Mouse (Mus musculus): Measurements from ENCODE around the gene Tcf12. TPM values are rescaled to one million over a fixed set of nuclear protein-coding genes. Genes with fewer than 3 reads are reported as not detected.
A peak's percentile ranks its signal among the peaks of the same experiment; 100 is the strongest.

The Tcf12 gene
- polyA plus RNA-seq, 1 experiment from 2014 or later, result 43.6 TPM

DNA sequence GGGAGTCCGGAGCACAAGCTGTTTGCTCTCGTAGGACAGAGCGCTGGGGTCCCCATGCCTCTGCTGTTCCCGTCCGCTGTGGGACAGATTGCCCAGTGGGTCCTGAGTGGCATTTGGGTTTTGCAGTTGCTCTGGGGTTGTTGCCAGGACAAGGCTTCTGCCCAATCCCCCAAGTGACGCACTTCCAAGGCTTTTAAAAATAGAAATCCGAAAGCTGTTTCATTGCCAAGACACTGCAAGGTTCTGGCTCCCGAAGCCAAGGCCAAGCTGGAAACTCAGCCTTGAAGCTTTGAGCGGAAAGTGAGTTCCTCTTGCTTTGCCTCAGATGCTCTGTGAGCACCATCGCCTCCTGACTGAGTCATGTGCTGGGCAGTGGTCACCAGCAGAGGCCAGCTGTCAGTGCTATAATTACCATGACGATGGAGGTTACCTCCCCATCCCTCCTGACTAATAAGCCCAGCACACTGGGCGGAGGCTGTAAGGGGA is 285.6 kb downstream of the Tcf12 start:
- Histone ChIP-seq H3K27me3 (ENCODE audit: control insufficient read depth, insufficient read depth, low read depth, low read length) (no peaks in the 10 kb centered on the region), H3K9me3 (replicated peaks; ENCODE audit: control insufficient read depth, low read length, poor library complexity, severe bottlenecking) (no peaks in the 10 kb centered on the region), H3K4me2 (ENCODE audit: low read length) (no peak overlapping the region), H3K4me3 (ENCODE audit: low read depth, low read length) (no peak overlapping the region), H3K27ac (ENCODE audit: low read length) (no peak overlapping the region), H3K4me1 (ENCODE audit: control insufficient read depth, insufficient read depth, low read length) (no peaks in the 10 kb centered on the region; the same call in 1 of the 2 replicates), H3K9ac (ENCODE audit: low read depth, low read length) (no peak overlapping the region), H3K36me3 (ENCODE audit: control insufficient read depth, insufficient read depth, low read length) (no peaks in the 10 kb centered on the region)
- peak; percentile 32; the same call in 1 of the 2 replicates for ATAC-seq
- 66% methylated on average over 12 of the region's 12 CpGs for WGBS

DNA sequence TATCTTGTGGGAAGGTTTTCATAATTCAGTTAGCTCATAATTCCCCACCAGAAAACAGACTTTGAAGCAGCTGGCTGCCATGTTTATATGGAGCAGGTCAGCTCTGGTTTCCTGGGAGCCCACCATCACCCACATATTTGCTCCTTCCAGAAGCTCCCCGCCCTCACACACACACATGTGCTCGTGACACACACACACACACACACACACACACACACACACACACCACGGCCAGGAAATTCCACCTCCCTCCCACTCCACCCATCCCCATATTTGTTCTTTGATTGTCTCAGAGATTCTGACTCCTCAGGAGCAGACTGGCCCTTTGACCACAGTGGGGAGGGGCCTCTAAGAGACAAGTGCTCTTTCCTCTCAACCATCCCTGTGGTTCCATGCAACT is 289.7 kb downstream of the Tcf12 start:
- WGBS, result 93% methylated on average over 3 of the region's 3 CpGs

DNA sequence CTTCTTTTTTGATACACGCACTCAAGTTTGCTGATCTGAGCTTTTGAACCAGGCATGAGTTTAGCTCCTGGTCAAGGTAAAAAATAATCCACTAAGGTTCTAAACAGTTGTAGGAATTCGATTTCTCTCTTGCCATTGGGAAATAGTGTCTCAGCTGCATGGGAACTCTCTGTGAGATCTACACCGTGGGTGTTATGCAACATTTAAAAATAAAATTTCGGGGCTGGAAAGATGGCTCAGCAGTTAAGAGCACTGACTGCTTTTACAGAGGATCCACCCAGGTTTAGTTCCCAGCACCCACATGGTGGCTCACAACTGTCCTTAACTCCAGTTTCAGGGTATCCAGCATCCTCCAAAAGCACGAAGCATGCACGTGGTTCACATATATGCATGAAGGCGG is 293.2 kb downstream of the Tcf12 start:
- Histone ChIP-seq H3K9ac (ENCODE audit: low read depth, low read length) (no peak overlapping the region), H3K4me3 (ENCODE audit: low read depth, low read length) (no peak overlapping the region), H3K36me3 (ENCODE audit: control insufficient read depth, insufficient read depth, low read length) (no peaks in the 10 kb centered on the region), H3K4me1 (ENCODE audit: control insufficient read depth, insufficient read depth, low read length) (no peaks in the 10 kb centered on the region), H3K9me3 (replicated peaks; ENCODE audit: control insufficient read depth, low read length, poor library complexity, severe bottlenecking) (no peaks in the 10 kb centered on the region), H3K4me2 (ENCODE audit: low read length) (no peak overlapping the region), H3K27ac (ENCODE audit: low read length) (no peak overlapping the region), H3K27me3 (ENCODE audit: control insufficient read depth, insufficient read depth, low read depth, low read length) (no peaks in the 10 kb centered on the region)
- 94% methylated on average over 7 of the region's 7 CpGs for WGBS
- no peak for ATAC-seq

More for the DNA sequence above, 289.7 kb downstream of the Tcf12 start:
- no peak overlapping the region for H3K4me3 ChIP-seq (ENCODE audit: low read depth, low read length)
- no peaks in the 10 kb centered on the region for H3K9me3 ChIP-seq (replicated peaks; ENCODE audit: control insufficient read depth, low read length, poor library complexity, severe bottlenecking)
- no peak overlapping the region for H3K4me2 ChIP-seq (ENCODE audit: low read length)
- no peaks in the 10 kb centered on the region for H3K27me3 ChIP-seq (ENCODE audit: control insufficient read depth, insufficient read depth, low read depth, low read length)
- no peaks in the 10 kb centered on the region for H3K36me3 ChIP-seq (ENCODE audit: control insufficient read depth, insufficient read depth, low read length)
- no peak overlapping the region for H3K9ac ChIP-seq (ENCODE audit: low read depth, low read length)
- H3K27ac ChIP-seq (ENCODE audit: low read length), result no peak overlapping the region
- no peak for ATAC-seq
- H3K4me1 ChIP-seq (ENCODE audit: control insufficient read depth, insufficient read depth, low read length), result no peaks in the 10 kb centered on the region; the same call in 1 of the 2 replicates

DNA sequence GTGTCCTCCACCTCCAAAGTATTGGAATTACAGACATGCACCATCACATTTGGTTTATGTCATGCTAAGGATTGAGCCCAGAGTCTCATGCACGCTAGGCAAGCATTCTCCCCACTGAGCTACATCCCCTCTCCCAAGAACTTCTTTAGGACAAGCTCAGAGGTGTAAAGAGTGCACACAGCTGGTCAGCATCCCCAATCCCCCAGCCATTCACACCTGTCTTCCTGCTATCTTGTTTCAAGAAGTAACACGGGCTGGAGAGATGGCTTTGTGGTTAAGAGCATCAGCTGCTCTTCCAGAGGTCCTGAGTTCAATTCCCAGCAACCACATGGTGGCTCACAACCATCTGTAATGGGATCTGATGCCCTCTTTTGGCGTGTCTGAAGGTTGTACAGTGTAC is 295.6 kb downstream of the Tcf12 start:
- Histone ChIP-seq H3K27ac (ENCODE audit: low read length) (no peak overlapping the region), H3K9ac (ENCODE audit: low read depth, low read length) (no peak overlapping the region), H3K27me3 (ENCODE audit: control insufficient read depth, insufficient read depth, low read depth, low read length) (no peaks in the 10 kb centered on the region), H3K9me3 (replicated peaks; ENCODE audit: control insufficient read depth, low read length, poor library complexity, severe bottlenecking) (no peaks in the 10 kb centered on the region), H3K4me3 (ENCODE audit: low read depth, low read length) (no peak overlapping the region), H3K4me2 (ENCODE audit: low read length) (no peak overlapping the region), H3K4me1 (ENCODE audit: control insufficient read depth, insufficient read depth, low read length) (peaks cover 4% of the 10 kb centered on the region; the same call in 1 of the 2 replicates), H3K36me3 (ENCODE audit: control insufficient read depth, insufficient read depth, low read length) (no peaks in the 10 kb centered on the region)
- ATAC-seq, result no peak
- WGBS, result 76% methylated on average over 3 of the region's 3 CpGs

DNA sequence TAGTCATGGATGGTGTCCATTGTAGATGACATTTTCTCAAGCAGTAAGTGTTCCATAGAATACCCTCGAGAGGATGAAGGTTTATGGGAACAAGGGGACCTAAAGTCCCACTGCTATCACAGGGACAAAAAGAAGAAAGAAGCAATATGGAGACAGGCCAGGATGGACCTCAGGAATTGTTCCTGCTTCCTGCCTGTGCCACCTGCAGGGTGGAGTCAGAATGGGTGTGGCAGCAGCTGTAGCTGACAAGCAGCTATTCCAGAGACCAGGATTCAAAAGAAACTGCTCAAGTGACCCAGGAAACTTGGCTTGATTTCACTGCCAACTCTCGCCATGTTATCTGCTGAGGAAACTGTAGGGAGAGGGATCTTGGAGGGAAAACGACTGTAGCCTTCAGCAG is 298.1 kb downstream of the Tcf12 start:
- H3K4me1 ChIP-seq (ENCODE audit: control insufficient read depth, insufficient read depth, low read length), result peaks cover 4% of the 10 kb centered on the region; the same call in 1 of the 2 replicates
- ATAC-seq, result no peak
- no peaks in the 10 kb centered on the region for H3K27me3 ChIP-seq (ENCODE audit: control insufficient read depth, insufficient read depth, low read depth, low read length)
- H3K27ac ChIP-seq (ENCODE audit: low read length), result no peak overlapping the region
- H3K4me3 ChIP-seq (ENCODE audit: low read depth, low read length), result no peak overlapping the region
- WGBS, result 85% methylated on average over 3 of the region's 3 CpGs
- H3K4me2 ChIP-seq (ENCODE audit: low read length), result no peak overlapping the region
- no peaks in the 10 kb centered on the region for H3K36me3 ChIP-seq (ENCODE audit: control insufficient read depth, insufficient read depth, low read length)
- H3K9me3 ChIP-seq (replicated peaks; ENCODE audit: control insufficient read depth, low read length, poor library complexity, severe bottlenecking), result no peaks in the 10 kb centered on the region
- no peak overlapping the region for H3K9ac ChIP-seq (ENCODE audit: low read depth, low read length)

DNA sequence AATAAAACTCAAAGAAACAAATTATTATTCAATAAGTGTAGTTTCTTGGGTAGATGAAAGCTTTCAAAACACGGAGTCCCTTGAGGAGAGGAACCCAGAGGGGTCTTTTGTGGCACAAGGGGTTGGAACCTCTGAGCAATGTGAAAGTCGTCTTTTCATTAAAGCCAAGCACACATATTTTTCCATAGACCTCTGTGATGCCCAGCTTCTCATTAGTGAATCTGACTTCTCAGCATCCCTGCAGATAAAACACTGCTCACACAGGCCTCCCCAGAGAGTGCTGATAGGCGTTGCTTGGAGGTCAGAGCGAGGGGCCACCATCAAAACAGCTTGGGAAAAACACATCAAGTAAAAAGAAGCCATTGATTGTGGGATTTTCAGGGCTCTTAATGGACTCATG is 298.8 kb downstream of the Tcf12 start:
- Histone ChIP-seq H3K36me3 (ENCODE audit: control insufficient read depth, insufficient read depth, low read length) (no peaks in the 10 kb centered on the region), H3K9me3 (replicated peaks; ENCODE audit: control insufficient read depth, low read length, poor library complexity, severe bottlenecking) (no peaks in the 10 kb centered on the region), H3K27me3 (ENCODE audit: control insufficient read depth, insufficient read depth, low read depth, low read length) (no peaks in the 10 kb centered on the region), H3K4me3 (ENCODE audit: low read depth, low read length) (no peak overlapping the region), H3K9ac (ENCODE audit: low read depth, low read length) (no peak overlapping the region), H3K27ac (ENCODE audit: low read length) (no peak overlapping the region), H3K4me1 (ENCODE audit: control insufficient read depth, insufficient read depth, low read length) (peaks cover 4% of the 10 kb centered on the region; the same call in 1 of the 2 replicates), H3K4me2 (ENCODE audit: low read length) (no peak overlapping the region)
- WGBS, result 39% methylated on average over 4 of the region's 4 CpGs
- no peak for ATAC-seq

DNA sequence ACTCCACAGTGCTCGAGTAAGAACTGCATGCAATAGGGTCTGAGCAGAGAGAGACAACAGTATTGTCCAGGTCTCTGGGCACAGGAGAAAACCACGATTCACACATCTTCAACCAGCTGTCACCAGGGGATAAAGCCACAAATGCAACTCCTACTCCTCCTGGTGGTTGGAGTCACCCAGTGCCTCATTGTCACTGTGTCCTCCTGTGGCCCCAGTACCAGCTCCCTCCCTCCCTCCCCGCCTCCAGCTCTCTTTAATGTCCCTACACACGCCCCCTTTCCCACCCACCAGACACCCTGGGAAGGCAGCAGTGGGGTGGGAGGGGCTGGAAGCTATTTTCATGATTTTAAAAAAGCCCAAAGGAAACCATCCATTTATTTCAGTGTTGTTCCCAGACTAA is 299.3 kb downstream of the Tcf12 start:
- ATAC-seq, result no peak
- 45% methylated on average over 4 of the region's 4 CpGs for whole genome bisulfite sequencing
- H3K9me3 ChIP-seq (replicated peaks; ENCODE audit: control insufficient read depth, low read length, poor library complexity, severe bottlenecking), result no peaks in the 10 kb centered on the region
- H3K4me1 ChIP-seq (ENCODE audit: control insufficient read depth, insufficient read depth, low read length), result peaks cover 4% of the 10 kb centered on the region; the same call in 1 of the 2 replicates
- H3K27me3 ChIP-seq (ENCODE audit: control insufficient read depth, insufficient read depth, low read depth, low read length), result no peaks in the 10 kb centered on the region
- H3K27ac ChIP-seq (ENCODE audit: low read length), result no peak overlapping the region
- H3K9ac ChIP-seq (ENCODE audit: low read depth, low read length), result no peak overlapping the region
- no peak overlapping the region for H3K4me2 ChIP-seq (ENCODE audit: low read length)
- H3K36me3 ChIP-seq (ENCODE audit: control insufficient read depth, insufficient read depth, low read length), result no peaks in the 10 kb centered on the region
- H3K4me3 ChIP-seq (ENCODE audit: low read depth, low read length), result no peak overlapping the region

DNA sequence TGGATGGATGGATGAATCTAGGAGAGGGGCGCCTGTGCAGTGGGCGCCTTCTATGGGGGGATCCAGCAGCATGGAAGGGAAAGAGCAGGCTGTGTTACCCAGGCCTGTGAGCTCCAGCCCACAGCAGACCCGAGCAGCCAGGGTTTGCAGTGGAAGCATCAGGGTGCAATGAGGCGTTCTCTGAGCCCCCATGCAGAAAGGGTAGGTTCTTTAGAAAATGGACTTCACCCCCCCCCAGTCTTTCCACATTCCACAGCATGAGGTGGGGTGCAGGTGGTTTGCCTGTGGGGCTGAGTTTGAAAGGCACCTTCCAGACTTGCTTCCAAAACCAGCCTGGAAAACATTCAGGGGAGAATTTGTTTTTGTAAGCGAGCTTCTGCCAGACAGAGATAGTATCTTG is 300.3 kb downstream of the Tcf12 start:
- 70% methylated on average over 5 of the region's 5 CpGs for WGBS
- no peaks in the 10 kb centered on the region for H3K27me3 ChIP-seq (ENCODE audit: control insufficient read depth, insufficient read depth, low read depth, low read length)
- no peak overlapping the region for H3K9ac ChIP-seq (ENCODE audit: low read depth, low read length)
- H3K27ac ChIP-seq (ENCODE audit: low read length), result no peak overlapping the region
- H3K4me2 ChIP-seq (ENCODE audit: low read length), result no peak overlapping the region
- H3K36me3 ChIP-seq (ENCODE audit: control insufficient read depth, insufficient read depth, low read length), result no peaks in the 10 kb centered on the region
- no peak for ATAC-seq
- peaks cover 4% of the 10 kb centered on the region; the same call in 1 of the 2 replicates for H3K4me1 ChIP-seq (ENCODE audit: control insufficient read depth, insufficient read depth, low read length)
- H3K9me3 ChIP-seq (replicated peaks; ENCODE audit: control insufficient read depth, low read length, poor library complexity, severe bottlenecking), result no peaks in the 10 kb centered on the region
- no peak overlapping the region for H3K4me3 ChIP-seq (ENCODE audit: low read depth, low read length)

DNA sequence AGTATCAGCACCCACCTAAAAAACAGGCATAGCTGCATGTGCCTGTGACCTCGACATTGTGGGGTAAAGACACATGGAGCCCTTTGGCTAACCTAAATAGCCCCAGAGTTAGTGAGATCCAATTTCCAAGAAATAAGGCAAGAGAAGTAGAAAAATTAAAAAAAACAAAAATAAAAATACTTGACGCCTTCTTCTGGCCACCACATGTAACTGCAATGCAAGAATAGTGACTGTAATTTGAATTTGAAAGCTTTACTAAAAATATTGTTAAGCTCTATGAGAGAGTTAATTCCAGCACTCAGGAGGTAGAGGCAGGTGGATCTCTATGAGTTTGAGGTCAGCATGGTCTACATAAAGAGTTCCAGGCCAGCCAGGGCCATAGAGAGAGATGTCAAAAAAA is 300.9 kb downstream of the Tcf12 start:
- no peaks in the 10 kb centered on the region for H3K9me3 ChIP-seq (replicated peaks; ENCODE audit: control insufficient read depth, low read length, poor library complexity, severe bottlenecking)
- 79% methylated on average over 2 of the region's 2 CpGs for whole genome bisulfite sequencing
- no peak for ATAC-seq
- no peak overlapping the region for H3K4me2 ChIP-seq (ENCODE audit: low read length)
- peaks cover 4% of the 10 kb centered on the region; the same call in 1 of the 2 replicates for H3K4me1 ChIP-seq (ENCODE audit: control insufficient read depth, insufficient read depth, low read length)
- H3K27me3 ChIP-seq (ENCODE audit: control insufficient read depth, insufficient read depth, low read depth, low read length), result no peaks in the 10 kb centered on the region
- H3K4me3 ChIP-seq (ENCODE audit: low read depth, low read length), result no peak overlapping the region
- no peaks in the 10 kb centered on the region for H3K36me3 ChIP-seq (ENCODE audit: control insufficient read depth, insufficient read depth, low read length)
- H3K9ac ChIP-seq (ENCODE audit: low read depth, low read length), result no peak overlapping the region
- H3K27ac ChIP-seq (ENCODE audit: low read length), result no peak overlapping the region
